Mouse (Mus musculus): ENCODE measurements around the gene Cox18.

The Cox18 gene

DNA sequence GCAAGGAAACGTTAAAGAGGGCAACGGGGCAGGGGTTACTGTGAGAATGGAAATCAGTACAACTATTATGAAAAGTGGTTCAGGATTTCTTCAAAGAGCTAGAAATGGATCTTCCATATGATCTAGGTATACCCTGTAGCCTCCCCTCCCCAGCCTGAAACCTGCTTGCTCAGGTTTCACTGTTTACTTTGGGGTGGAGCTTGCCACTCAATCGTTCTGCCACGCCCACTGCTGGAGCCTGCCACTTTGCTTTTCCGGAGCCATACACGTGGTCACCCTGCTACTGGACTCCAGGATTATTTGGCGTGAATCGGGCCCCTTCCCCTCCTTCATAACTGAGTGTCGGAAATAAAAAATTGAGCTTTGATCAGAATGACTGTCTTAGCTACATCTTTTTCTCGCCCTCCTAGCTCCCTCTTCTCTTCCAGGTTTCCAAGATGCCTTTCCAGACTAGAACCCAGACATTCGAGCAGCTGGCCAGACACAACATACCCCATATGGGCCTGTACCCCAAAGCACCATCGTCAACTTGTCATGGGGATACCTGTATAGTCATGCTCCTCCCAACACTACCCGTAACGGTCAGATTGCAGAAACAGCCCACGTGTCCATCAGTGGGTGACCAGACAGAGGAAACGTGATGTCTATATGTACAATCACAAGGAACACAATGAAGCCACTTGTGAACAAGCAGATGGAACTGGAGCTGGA, 23.7 kb downstream of the Cox18 start:
- no peaks in the 10 kb centered on the region for H3K36me3 ChIP-seq (ENCODE audit: insufficient read depth, low read length)

DNA sequence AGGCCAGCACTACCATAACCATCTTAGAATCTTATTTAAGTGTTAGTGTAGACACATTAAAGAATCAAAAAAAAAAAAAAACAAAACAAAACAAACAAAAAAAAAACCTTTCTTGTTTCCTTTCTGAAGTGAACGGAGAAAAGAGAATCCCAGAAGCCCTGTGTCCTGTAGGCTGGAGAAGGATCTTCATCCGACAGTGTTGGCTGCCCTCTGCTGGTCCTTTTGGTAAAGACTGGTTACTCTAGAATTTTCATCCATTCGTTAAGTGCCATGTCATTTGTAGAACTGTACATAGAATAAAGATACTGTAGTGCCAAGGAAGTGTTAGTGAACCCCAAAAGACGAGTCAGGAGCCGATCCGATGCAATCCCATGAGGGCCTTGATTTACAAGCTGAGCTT, 29.0 kb downstream of the Cox18 start:
- no peaks in the 10 kb centered on the region for H3K9me3 ChIP-seq (ENCODE audit: low read length)
- peaks cover 3% of the 10 kb centered on the region for H3K4me1 ChIP-seq (replicated peaks; ENCODE audit: low read depth, low read length)
- no peaks in the 10 kb centered on the region for H3K27me3 ChIP-seq (ENCODE audit: insufficient read depth, low read length)
- TF ChIP-seq CTCF (conservative IDR thresholded peaks at IDR 0.05; ENCODE audit: low read length), result peak; percentile 38
- TF ChIP-seq POU5F1 (IDR thresholded peaks at IDR 0.05; ENCODE audit: borderline replicate concordance, low read length), result no peak
- H3K4me3 ChIP-seq (replicated peaks; ENCODE audit: low read length), result no peak overlapping the region
- H3K36me3 ChIP-seq (ENCODE audit: insufficient read depth, low read length), result no peaks in the 10 kb centered on the region

More for the DNA sequence above, 23.7 kb downstream of the Cox18 start:
- TF ChIP-seq NANOG (IDR thresholded peaks at IDR 0.05; ENCODE audit: borderline replicate concordance, low read length) (no peak), CTCF (conservative IDR thresholded peaks at IDR 0.05; ENCODE audit: low read length) (no peak), POU5F1 (IDR thresholded peaks at IDR 0.05; ENCODE audit: borderline replicate concordance, low read length) (no peak)
- H3K4me3 ChIP-seq (replicated peaks; ENCODE audit: low read length), result no peak overlapping the region
- H3K27me3 ChIP-seq (ENCODE audit: insufficient read depth, low read length), result peaks cover 7% of the 10 kb centered on the region
- H3K4me1 ChIP-seq (replicated peaks; ENCODE audit: low read depth, low read length), result peaks cover 13% of the 10 kb centered on the region
- H3K9me3 ChIP-seq (ENCODE audit: low read length), result no peaks in the 10 kb centered on the region

DNA sequence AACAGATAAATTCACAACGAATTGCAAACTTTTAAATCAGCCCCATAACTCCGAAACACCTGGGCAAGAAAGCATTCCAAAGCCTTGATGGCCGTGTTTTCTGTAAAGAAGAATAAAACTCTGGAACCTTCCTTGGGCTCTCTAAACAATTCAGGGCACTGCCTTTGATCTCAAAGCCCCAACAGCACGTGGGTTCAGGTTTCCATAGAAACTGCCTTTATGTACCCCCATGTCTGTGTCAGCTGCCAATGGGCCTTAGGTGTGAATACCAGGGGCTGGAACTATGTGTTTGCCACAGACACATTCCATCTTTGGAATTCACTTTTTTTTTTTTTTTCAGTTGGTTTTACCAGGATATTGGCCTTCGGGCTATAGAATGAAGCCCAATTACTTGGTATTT, 41.0 kb downstream of the Cox18 start:
- H3K4me3 ChIP-seq (replicated peaks; ENCODE audit: low read length), result no peak overlapping the region
- no peaks in the 10 kb centered on the region for H3K36me3 ChIP-seq (ENCODE audit: insufficient read depth, low read length)
- TF ChIP-seq NANOG (IDR thresholded peaks at IDR 0.05; ENCODE audit: borderline replicate concordance, low read length) (no peak), CTCF (conservative IDR thresholded peaks at IDR 0.05; ENCODE audit: low read length) (no peak), POU5F1 (IDR thresholded peaks at IDR 0.05; ENCODE audit: borderline replicate concordance, low read length) (no peak)
- no peaks in the 10 kb centered on the region for H3K27me3 ChIP-seq (ENCODE audit: insufficient read depth, low read length)
- no peaks in the 10 kb centered on the region for H3K4me1 ChIP-seq (replicated peaks; ENCODE audit: low read depth, low read length)
- no peaks in the 10 kb centered on the region for H3K9me3 ChIP-seq (ENCODE audit: low read length)

DNA sequence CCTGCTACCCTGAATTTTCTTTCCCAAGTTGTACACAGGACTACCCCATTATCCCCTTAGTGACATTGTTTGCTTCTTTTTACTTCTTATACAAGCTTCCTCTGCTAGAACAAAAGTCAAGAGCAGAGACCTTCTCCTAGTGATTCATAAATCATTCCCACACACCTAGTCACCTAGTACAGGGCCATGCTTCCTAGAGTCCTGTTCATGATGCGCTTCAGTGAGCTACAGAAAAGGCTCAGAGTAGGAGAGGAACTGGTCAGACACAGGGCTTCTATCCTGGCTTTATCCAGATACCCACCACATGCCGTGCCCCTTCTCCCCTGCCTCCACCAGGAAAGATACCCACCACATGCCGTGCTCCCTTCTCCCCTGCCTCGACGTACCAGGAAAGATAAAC, 44.7 kb downstream of the Cox18 start:
- no peaks in the 10 kb centered on the region for H3K9me3 ChIP-seq (ENCODE audit: low read length)
- no peak overlapping the region for H3K4me3 ChIP-seq (replicated peaks; ENCODE audit: low read length)
- H3K27me3 ChIP-seq (ENCODE audit: insufficient read depth, low read length), result no peaks in the 10 kb centered on the region
- H3K36me3 ChIP-seq (ENCODE audit: insufficient read depth, low read length), result no peaks in the 10 kb centered on the region
- H3K4me1 ChIP-seq (replicated peaks; ENCODE audit: low read depth, low read length), result no peaks in the 10 kb centered on the region
- TF ChIP-seq CTCF (conservative IDR thresholded peaks at IDR 0.05; ENCODE audit: low read length) (no peak), POU5F1 (IDR thresholded peaks at IDR 0.05; ENCODE audit: borderline replicate concordance, low read length) (no peak), NANOG (IDR thresholded peaks at IDR 0.05; ENCODE audit: borderline replicate concordance, low read length) (no peak)

DNA sequence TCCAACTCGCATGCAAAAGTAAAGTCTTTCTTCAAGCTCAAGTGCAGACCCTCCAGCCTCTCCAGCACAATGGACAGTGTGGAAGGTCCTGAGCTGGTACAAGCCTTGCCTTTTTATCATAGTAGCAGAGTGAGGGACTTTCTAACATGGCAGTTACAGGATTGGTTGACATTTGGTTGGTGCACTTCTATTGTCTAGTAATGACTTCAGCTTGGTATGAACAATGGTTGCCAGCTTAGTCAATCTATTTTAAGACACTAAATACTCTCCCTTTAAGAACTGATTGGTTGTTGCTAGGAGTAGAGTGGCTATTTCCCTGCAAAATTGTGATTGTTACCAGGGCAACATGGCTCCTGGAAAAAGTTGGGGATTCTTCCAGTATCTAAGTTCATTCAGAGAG, 45.7 kb downstream of the Cox18 start:
- no peak overlapping the region for H3K4me3 ChIP-seq (replicated peaks; ENCODE audit: low read length)
- H3K27me3 ChIP-seq (ENCODE audit: insufficient read depth, low read length), result no peaks in the 10 kb centered on the region
- no peaks in the 10 kb centered on the region for H3K36me3 ChIP-seq (ENCODE audit: insufficient read depth, low read length)
- no peaks in the 10 kb centered on the region for H3K4me1 ChIP-seq (replicated peaks; ENCODE audit: low read depth, low read length)
- no peaks in the 10 kb centered on the region for H3K9me3 ChIP-seq (ENCODE audit: low read length)
- TF ChIP-seq CTCF (conservative IDR thresholded peaks at IDR 0.05; ENCODE audit: low read length), result no peak
- no peak for TF ChIP-seq NANOG (IDR thresholded peaks at IDR 0.05; ENCODE audit: borderline replicate concordance, low read length)
- no peak for TF ChIP-seq POU5F1 (IDR thresholded peaks at IDR 0.05; ENCODE audit: borderline replicate concordance, low read length)

All from E14TG2a.4 (cell line).